ENCODE assay signal across 8 mouse cellular contexts in the genomic region with DNA sequence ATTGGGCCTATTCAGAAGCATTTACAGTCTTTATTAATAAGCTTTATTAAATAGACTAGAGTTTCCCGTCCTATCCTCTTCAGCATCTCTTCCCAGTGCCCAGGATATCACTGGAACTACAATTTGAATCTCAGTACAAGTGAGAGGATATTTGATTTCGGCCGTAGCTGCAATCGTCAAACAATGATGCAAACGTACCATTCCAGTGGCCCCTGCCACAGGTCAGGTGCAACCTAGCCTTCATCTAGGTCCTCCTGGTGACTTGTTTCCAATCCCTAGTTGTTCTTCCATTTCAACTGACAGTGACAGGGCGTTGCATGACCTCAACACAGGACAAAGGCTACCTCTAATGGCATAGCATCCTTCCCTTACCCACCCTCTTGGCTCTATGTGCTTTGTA. TPM values are rescaled to one million over a fixed set of nuclear protein-coding genes. Genes with fewer than 3 reads are reported as not detected.
DNase-seq lines count a peak whose midpoint lies in the region; ATAC-seq and TF ChIP-seq lines count a peak whose summit lies in the region.

No protein-coding gene starts in this region.

- H3K9me3 ChIP-seq in heart, embryonic 10.5 days, result no peaks in the 10 kb centered on the region
- H3K9me3 ChIP-seq in forebrain, embryonic 13.5 days (replicated peaks), result no peaks in the 10 kb centered on the region
- no peaks in the 10 kb centered on the region for H3K9me3 ChIP-seq in liver, embryonic 13.5 days (replicated peaks)

- peak overlapping the region; percentile 86 for H3K27ac ChIP-seq in heart, embryonic 10.5 days
- peak overlapping the region; percentile 76 for H3K27ac ChIP-seq in forebrain, embryonic 13.5 days
- no peak overlapping the region; the same call in 1 of the 2 replicates for H3K27ac ChIP-seq in liver, embryonic 13.5 days

- peak overlapping the region; percentile 72 for H3K4me3 ChIP-seq in heart, embryonic 10.5 days
- H3K4me3 ChIP-seq in C2C12 (ENCODE audit: insufficient read depth, poor library complexity, severe bottlenecking), result peak overlapping the region; percentile 39
- H3K4me3 ChIP-seq in forebrain, embryonic 13.5 days, result peak overlapping the region; percentile 62
- H3K4me3 ChIP-seq in liver, embryonic 13.5 days (replicated peaks), result peak overlapping the region; percentile 67

- peak overlapping the region; percentile 68 for H3K4me2 ChIP-seq in forebrain, embryonic 13.5 days
- peak overlapping the region; percentile 81 for H3K4me2 ChIP-seq in liver, embryonic 13.5 days

- H3K4me1 ChIP-seq in heart, embryonic 10.5 days, result peaks cover 6% of the 10 kb centered on the region
- H3K4me1 ChIP-seq in forebrain, embryonic 13.5 days, result peaks cover 14% of the 10 kb centered on the region
- H3K4me1 ChIP-seq in liver, embryonic 13.5 days (replicated peaks), result peaks cover 25% of the 10 kb centered on the region

- H3K27me3 ChIP-seq in heart, embryonic 10.5 days (ENCODE audit: insufficient read depth, poor library complexity, severe bottlenecking), result no peaks in the 10 kb centered on the region
- H3K27me3 ChIP-seq in C2C12 (ENCODE audit: control insufficient read depth, insufficient read depth, insufficient read length), result no peaks in the 10 kb centered on the region
- H3K27me3 ChIP-seq in forebrain, embryonic 13.5 days, result no peaks in the 10 kb centered on the region
- H3K27me3 ChIP-seq in liver, embryonic 13.5 days, result no peaks in the 10 kb centered on the region

- WGBS in heart, embryonic 10.5 days, result 43% methylated on average over 6 of the region's 6 CpGs
- WGBS in forebrain, embryonic 13.5 days, result 41% methylated on average over 6 of the region's 6 CpGs
- 52% methylated on average over 6 of the region's 6 CpGs for WGBS in liver, embryonic 13.5 days (ENCODE audit: insufficient replicate concordance)

- no peak overlapping the region for H3ac ChIP-seq in C2C12 (ENCODE audit: control insufficient read depth, insufficient read length, low read depth)

- H3K9ac ChIP-seq in forebrain, embryonic 13.5 days, result peak overlapping the region; percentile 74
- H3K9ac ChIP-seq in liver, embryonic 13.5 days, result peak overlapping the region; percentile 24; the same call in 1 of the 2 replicates

- H3K79me3 ChIP-seq in C2C12 (ENCODE audit: low read depth), result no peaks in the 10 kb centered on the region

- peaks cover 17% of the 10 kb centered on the region; the same call in 1 of the 2 replicates for H3K36me3 ChIP-seq in heart, embryonic 10.5 days
- H3K36me3 ChIP-seq in C2C12 (ENCODE audit: control insufficient read depth, insufficient read depth), result no peaks in the 10 kb centered on the region
- peaks cover 22% of the 10 kb centered on the region for H3K36me3 ChIP-seq in forebrain, embryonic 13.5 days (ENCODE audit: poor library complexity, severe bottlenecking)
- H3K36me3 ChIP-seq in liver, embryonic 13.5 days, result no peaks in the 10 kb centered on the region

- ATAC-seq in forebrain, embryonic 13.5 days, result no peak
- no peak for ATAC-seq in liver, embryonic 13.5 days (ENCODE audit: low read depth)

- peaks cover 4% of the 10 kb centered on the region for H3K79me2 ChIP-seq in C2C12 (ENCODE audit: control insufficient read depth, insufficient read depth)

- no peak for DNase-seq in heart, embryonic 10.5 days (ENCODE audit: low spot score)
- no peak for DNase-seq in heart, postnatal 4 days
- no peak for DNase-seq in liver, embryonic 13.5 days
- no peak for DNase-seq in adrenal gland, postnatal 36 days
- DNase-seq in thymus, postnatal 4 days, result no peak
- no peak for DNase-seq in gastrocnemius, postnatal 10 days

- TF ChIP-seq CTCF in C2C12 (IDR thresholded peaks at IDR 0.05; ENCODE audit: control insufficient read depth, insufficient read depth, insufficient read length), result no peak

TF ChIP-seq in C2C12, 6 proteins besides CTCF, POLR2A, EP300 and RAD21:
- TF ChIP-seq CEBPB (IDR thresholded peaks at IDR 0.05; ENCODE audit: low read depth) (no peak), MYOD1 (IDR thresholded peaks at IDR 0.05; ENCODE audit: control insufficient read depth, insufficient read length, low read depth) (no peak), MYOG (IDR thresholded peaks at IDR 0.05; ENCODE audit: control insufficient read depth, extremely low read depth, insufficient read length) (no peak), USF1 (IDR thresholded peaks at IDR 0.05; ENCODE audit: low read depth) (no peak), FOSL1 (IDR thresholded peaks at IDR 0.05; ENCODE audit: insufficient read depth, low read length, poor library complexity, severe bottlenecking) (no peak), MAX (IDR thresholded peaks at IDR 0.05) (no peak)

RNA-seq across cellular contexts. Expression of gene Nicn1, which starts 0.5 kb away (rescaled TPM):
- polyA plus RNA-seq in heart, embryonic 10.5 days (2016; fragmentation: Nextera tagmentation; extraction: Ambion mirVana), result 21.4 and 24.2 TPM in 2 replicates
- total RNA-seq in heart, postnatal 4 days (2021), result 10 to 100 TPM; 19.3 to 21.2 TPM
- polyA plus RNA-seq in C2C12 (2012; fragmentation: generic; extraction: Trizol), result 24.6 TPM
- polyA plus RNA-seq in forebrain, embryonic 13.5 days (2015; fragmentation: Nextera tagmentation; extraction: Ambion mirVana), result 94.9 and 95.4 TPM in 2 replicates
- 4.7 and 5.6 TPM in 2 replicates for polyA plus RNA-seq in liver, embryonic 13.5 days (2015; fragmentation: Nextera tagmentation; extraction: Ambion mirVana)
- total RNA-seq in adrenal gland, postnatal 36 days (2021), result 10 to 100 TPM; 17.1 TPM
- 10 to 100 TPM in 1 of 2 experiments, 1 to 10 TPM in 1; 9.2 to 12.8 TPM for total RNA-seq in gastrocnemius, postnatal 10 days (2021)

RNA-seq across cellular contexts. Expression of gene Amt, which starts 5.9 kb away (rescaled TPM):
- polyA plus RNA-seq in heart, embryonic 10.5 days (2016; fragmentation: Nextera tagmentation; extraction: Ambion mirVana), result 15.3 and 16.1 TPM in 2 replicates
- total RNA-seq in heart, postnatal 4 days (2021), result 1 to 10 TPM; 3.6 to 6.0 TPM
- 0.71 TPM for polyA plus RNA-seq in C2C12 (2012; fragmentation: generic; extraction: Trizol)
- 25.3 and 26.7 TPM in 2 replicates for polyA plus RNA-seq in forebrain, embryonic 13.5 days (2015; fragmentation: Nextera tagmentation; extraction: Ambion mirVana)
- polyA plus RNA-seq in liver, embryonic 13.5 days (2015; fragmentation: Nextera tagmentation; extraction: Ambion mirVana), result 14.0 and 14.1 TPM in 2 replicates
- total RNA-seq in adrenal gland, postnatal 36 days (2021), result 1 to 10 TPM; 2.7 to 4.4 TPM
- 1 to 10 TPM in 1 of 2 experiments, under 1 TPM in 1; 0.82 to 2.4 TPM for total RNA-seq in gastrocnemius, postnatal 10 days (2021)

RNA-seq across cellular contexts. Expression of gene Rhoa, which starts 15.2 kb away (rescaled TPM):
- polyA plus RNA-seq in heart, embryonic 10.5 days (2016; fragmentation: Nextera tagmentation; extraction: Ambion mirVana), result 277 and 285 TPM in 2 replicates
- total RNA-seq in heart, postnatal 4 days (2021), result 100 to 1,000 TPM; 341 to 348 TPM
- 300 TPM for polyA plus RNA-seq in C2C12 (2012; fragmentation: generic; extraction: Trizol)
- 317 and 330 TPM in 2 replicates for polyA plus RNA-seq in forebrain, embryonic 13.5 days (2015; fragmentation: Nextera tagmentation; extraction: Ambion mirVana)
- 235 and 296 TPM in 2 replicates for polyA plus RNA-seq in liver, embryonic 13.5 days (2015; fragmentation: Nextera tagmentation; extraction: Ambion mirVana)
- 100 to 1,000 TPM; 363 to 383 TPM for total RNA-seq in adrenal gland, postnatal 36 days (2021)
- total RNA-seq in gastrocnemius, postnatal 10 days (2021), result 100 to 1,000 TPM; 211 to 226 TPM

RNA-seq across cellular contexts. Expression of gene Tcta, which starts 15.2 kb away (rescaled TPM):
- 28.2 and 30.3 TPM in 2 replicates for polyA plus RNA-seq in heart, embryonic 10.5 days (2016; fragmentation: Nextera tagmentation; extraction: Ambion mirVana)
- 10 to 100 TPM; 15.9 to 19.1 TPM for total RNA-seq in heart, postnatal 4 days (2021)
- 13.7 TPM for polyA plus RNA-seq in C2C12 (2012; fragmentation: generic; extraction: Trizol)
- 30.9 and 38.1 TPM in 2 replicates for polyA plus RNA-seq in forebrain, embryonic 13.5 days (2015; fragmentation: Nextera tagmentation; extraction: Ambion mirVana)
- polyA plus RNA-seq in liver, embryonic 13.5 days (2015; fragmentation: Nextera tagmentation; extraction: Ambion mirVana), result 12.7 TPM in 2 replicates
- total RNA-seq in adrenal gland, postnatal 36 days (2021), result 10 to 100 TPM; 38.8 to 48.3 TPM
- 10 to 100 TPM; 21.7 to 25.0 TPM for total RNA-seq in gastrocnemius, postnatal 10 days (2021)

RNA-seq across cellular contexts. Expression of gene Dag1, which starts 27.0 kb away (rescaled TPM):
- 128 and 197 TPM in 2 replicates for polyA plus RNA-seq in heart, embryonic 10.5 days (2016; fragmentation: Nextera tagmentation; extraction: Ambion mirVana)
- total RNA-seq in heart, postnatal 4 days (2021), result 100 to 1,000 TPM; 307 to 326 TPM
- polyA plus RNA-seq in C2C12 (2012; fragmentation: generic; extraction: Trizol), result 42.3 TPM
- polyA plus RNA-seq in forebrain, embryonic 13.5 days (2015; fragmentation: Nextera tagmentation; extraction: Ambion mirVana), result 40.8 and 45.4 TPM in 2 replicates
- 12.7 and 17.8 TPM in 2 replicates for polyA plus RNA-seq in liver, embryonic 13.5 days (2015; fragmentation: Nextera tagmentation; extraction: Ambion mirVana)
- total RNA-seq in adrenal gland, postnatal 36 days (2021), result 100 to 1,000 TPM; 142 to 144 TPM
- total RNA-seq in gastrocnemius, postnatal 10 days (2021), result 100 to 1,000 TPM; 286 to 307 TPM
